Mouse (Mus musculus): ENCODE measurements around the gene Igf2r.

DNA sequence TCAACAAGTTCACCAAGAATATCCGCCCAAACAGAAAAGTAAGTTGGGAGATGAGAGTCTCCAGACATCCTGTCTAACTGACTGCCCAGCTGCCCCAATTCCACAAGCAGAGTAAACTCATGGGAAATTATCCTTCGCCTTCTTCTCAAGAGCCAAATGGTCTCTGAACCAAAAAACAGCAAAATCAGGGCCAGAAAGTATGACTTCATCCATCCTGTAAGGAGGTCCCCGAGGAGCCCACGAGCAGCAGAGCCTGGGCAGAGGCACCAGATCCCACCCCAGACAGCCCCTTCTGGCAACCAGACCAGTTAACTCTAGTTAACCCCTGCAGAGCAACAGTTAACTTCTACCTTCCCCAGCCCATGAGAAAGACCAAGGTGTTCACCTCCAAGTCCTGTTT is 29.9 kb downstream of the Igf2r start:
- no peak for TF ChIP-seq CTCF (conservative IDR thresholded peaks at IDR 0.05; ENCODE audit: low read length)
- no peak for TF ChIP-seq POU5F1 (IDR thresholded peaks at IDR 0.05; ENCODE audit: borderline replicate concordance, low read length)
